Mouse (Mus musculus): ENCODE data around the gene Sesn1. TPM values are rescaled to one million over a fixed set of nuclear protein-coding genes. Genes with fewer than 3 reads are reported as not detected.

Gene Sesn1
- polyA plus RNA-seq (2014; fragmentation: Illumina TruSeq; extraction: RNeasy Lipid Tissue Mini Kit (QIAGEN cat#74804); ENCODE audit: low read depth, low replicate concordance), result 44.7 TPM

GRCm38 (mm10) chr10:41809771-41810563, at the start of gene Sesn1, which contains the start of gene Cep57l1:
Sesn1 (plus strand) TSS chr10:41809935.
Cep57l1 (minus strand) TSS chr10:41809871.

Other genes starting within 250 kb of the Sesn1 start
- 0.58 TPM for gene Ccdc162, start 93.3 kb upstream of the Sesn1 start, polyA plus RNA-seq (2014; fragmentation: Illumina TruSeq; extraction: RNeasy Lipid Tissue Mini Kit (QIAGEN cat#74804); ENCODE audit: low read depth, low replicate concordance)
- 11.7 TPM for gene Cep57l1, start 64 bp upstream of the Sesn1 start, polyA plus RNA-seq (2014; fragmentation: Illumina TruSeq; extraction: RNeasy Lipid Tissue Mini Kit (QIAGEN cat#74804); ENCODE audit: low read depth, low replicate concordance)
- gene Armc2, start 208.5 kb downstream of the Sesn1 start, polyA plus RNA-seq (2014; fragmentation: Illumina TruSeq; extraction: RNeasy Lipid Tissue Mini Kit (QIAGEN cat#74804); ENCODE audit: low read depth, low replicate concordance), result 1.2 TPM

Measured in adrenal gland, adult 10 weeks (tissue).